In the genomic region with DNA sequence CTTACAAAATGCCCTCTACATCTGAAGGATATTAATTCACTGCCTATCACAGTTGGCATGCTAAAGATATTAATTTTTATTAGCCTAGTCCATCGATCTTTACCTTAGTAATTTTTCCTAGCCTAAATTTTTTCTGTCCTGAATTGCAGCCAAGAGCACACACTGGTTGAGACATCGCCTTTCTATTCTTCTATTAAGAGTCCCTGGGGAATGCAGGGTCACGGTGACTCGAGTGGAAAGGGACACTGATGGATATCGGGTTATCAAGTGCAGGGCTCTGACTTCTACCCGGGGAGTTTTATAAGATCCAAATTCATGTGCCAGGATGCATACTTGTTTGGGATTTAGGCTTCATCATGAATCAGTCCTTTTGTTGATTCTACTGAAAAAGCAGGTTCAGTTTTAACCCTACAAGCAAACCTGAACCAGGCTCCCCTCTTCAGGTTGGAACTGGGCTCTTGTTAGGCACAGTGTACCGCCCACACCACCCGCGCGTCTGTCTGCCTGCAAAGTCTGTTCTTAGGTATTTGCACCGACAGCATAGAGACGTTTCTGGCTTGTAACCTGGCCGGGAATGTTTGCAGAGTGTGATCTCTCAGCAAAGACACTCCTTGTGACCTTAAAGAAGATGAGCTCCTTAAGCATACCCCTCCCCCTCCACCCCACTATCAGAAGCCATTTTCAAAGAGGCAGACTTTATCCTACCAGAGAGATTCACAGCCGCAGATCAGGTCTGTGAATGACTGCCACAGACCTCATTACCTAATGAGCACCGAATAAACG, we compare ENCODE assay signal across 10 mouse cellular contexts.
DNase-seq lines count a peak whose midpoint lies in the region; ATAC-seq and TF ChIP-seq lines count a peak whose summit lies in the region.
"Had no signal": no experiment of that assay in that cellular context is flagged by ENCODE, and none has a peak within 500 bp of the region (broad histone marks: within the 10 kb centered on the region; RNA-seq: fewer than 3 reads in every experiment).

No protein-coding gene starts in this region.

- TF ChIP-seq POLR2A in heart, adult 2 months (IDR thresholded peaks at IDR 0.05; ENCODE audit: insufficient read depth, low read depth, low read length), result no peak

- H3K4me2 ChIP-seq in forebrain, postnatal 0 days (ENCODE audit: low read depth), result no peak overlapping the region
- no peak overlapping the region for H3K4me2 ChIP-seq in heart, embryonic 12.5 days
- H3K4me2 ChIP-seq: embryonic facial prominence, embryonic 12.5 days had no signal

- no peak overlapping the region for H3K9ac ChIP-seq in forebrain, postnatal 0 days
- no peak overlapping the region for H3K9ac ChIP-seq in heart, adult 2 months (ENCODE audit: low read depth, low read length)
- no peak overlapping the region for H3K9ac ChIP-seq in heart, embryonic 12.5 days
- H3K9ac ChIP-seq: embryonic facial prominence, embryonic 12.5 days had no signal

- no peak for TF ChIP-seq EP300 in heart, adult 2 months (IDR thresholded peaks at IDR 0.05; ENCODE audit: insufficient read depth, low read depth, low read length)

- peak overlapping the region; percentile 79 for H3K27ac ChIP-seq in forebrain, embryonic 10.5 days
- no peak overlapping the region for H3K27ac ChIP-seq in forebrain, postnatal 0 days (ENCODE audit: low read depth, low read length)
- H3K27ac ChIP-seq in heart, adult 2 months, result no peak overlapping the region
- no peak overlapping the region for H3K27ac ChIP-seq in heart, embryonic 12.5 days (ENCODE audit: poor library complexity, severe bottlenecking)
- H3K27ac ChIP-seq: embryonic facial prominence, embryonic 12.5 days had no signal

- ATAC-seq in forebrain, postnatal 0 days, result no peak
- no peak for ATAC-seq in heart, embryonic 12.5 days (ENCODE audit: insufficient number of reproducible peaks, low FRiP score)

- peaks cover 60% of the 10 kb centered on the region for H3K27me3 ChIP-seq in forebrain, embryonic 10.5 days (ENCODE audit: poor library complexity, severe bottlenecking)
- H3K27me3 ChIP-seq in forebrain, postnatal 0 days (ENCODE audit: insufficient read depth, low read length), result no peaks in the 10 kb centered on the region
- H3K27me3 ChIP-seq in heart, adult 2 months (ENCODE audit: control insufficient read depth, insufficient read depth, low read length), result no peaks in the 10 kb centered on the region
- no peaks in the 10 kb centered on the region for H3K27me3 ChIP-seq in heart, embryonic 12.5 days (replicated peaks)
- H3K27me3 ChIP-seq: embryonic facial prominence, embryonic 12.5 days had no signal

- no peaks in the 10 kb centered on the region for H3K36me3 ChIP-seq in forebrain, embryonic 10.5 days (replicated peaks)
- 0 out of 2 replicates have a peak, but pooled peaks cover 7% of the 10 kb centered on the region for H3K36me3 ChIP-seq in forebrain, postnatal 0 days (ENCODE audit: insufficient read depth)
- no peaks in the 10 kb centered on the region for H3K36me3 ChIP-seq in heart, adult 2 months (ENCODE audit: control insufficient read depth, insufficient read depth, low read length)
- H3K36me3 ChIP-seq in heart, embryonic 12.5 days, result 0 out of 2 replicates have a peak, but pooled peaks cover 4% of the 10 kb centered on the region
- H3K36me3 ChIP-seq: embryonic facial prominence, embryonic 12.5 days had no signal

- peak overlapping the region; percentile 23 for H3K4me3 ChIP-seq in forebrain, embryonic 10.5 days
- H3K4me3 ChIP-seq in forebrain, postnatal 0 days (ENCODE audit: low read depth, low read length), result no peak overlapping the region
- H3K4me3 ChIP-seq in heart, adult 2 months, result no peak overlapping the region
- H3K4me3 ChIP-seq in heart, embryonic 12.5 days, result no peak overlapping the region
- H3K4me3 ChIP-seq: embryonic facial prominence, embryonic 12.5 days had no signal

- DNase-seq in forebrain, embryonic 10.5 days (ENCODE audit: extremely low spot score, low spot score), result peak; percentile 30
- DNase-seq in forebrain, postnatal 0 days, result no peak
- DNase-seq in right cerebral cortex, adult 18-20 months, result peak; percentile 67
- no peak for DNase-seq in right cerebral cortex, postnatal 4 days
- peak; percentile 32 for DNase-seq in mesoderm, embryonic 11.5 days (ENCODE audit: low read depth, low spot score)
- peak; percentile 11 for DNase-seq in retina, postnatal 7 days (ENCODE audit: low read depth, low spot score)
- DNase-seq in heart, adult 2 months, result no peak
- DNase-seq: cerebellum, adult 9-10 months had no signal

- H3K79me2 ChIP-seq in heart, adult 2 months (replicated peaks; ENCODE audit: control insufficient read depth, insufficient read depth, low read length), result no peaks in the 10 kb centered on the region

- TF ChIP-seq CTCF in forebrain, postnatal 0 days (IDR thresholded peaks at IDR 0.05; ENCODE audit: low read depth), result no peak
- no peak for TF ChIP-seq CTCF in heart, adult 2 months (IDR thresholded peaks at IDR 0.05)

- intact Hi-C loops in heart, adult 2 months (cut with DNase I), result no loop called here

- WGBS in forebrain, embryonic 10.5 days, result 26% methylated on average over 16 of the region's 16 CpGs
- WGBS in forebrain, postnatal 0 days, result 18% methylated on average over 16 of the region's 16 CpGs
- WGBS in heart, adult 2 months, result 56% methylated on average over 16 of the region's 16 CpGs
- 39% methylated on average over 16 of the region's 16 CpGs for WGBS in heart, embryonic 12.5 days

- peaks cover 36% of the 10 kb centered on the region for H3K4me1 ChIP-seq in forebrain, embryonic 10.5 days
- peaks cover 11% of the 10 kb centered on the region for H3K4me1 ChIP-seq in forebrain, postnatal 0 days (ENCODE audit: insufficient read depth)
- H3K4me1 ChIP-seq in heart, adult 2 months (ENCODE audit: control insufficient read depth, insufficient read depth, low read length), result no peaks in the 10 kb centered on the region
- peaks cover 23% of the 10 kb centered on the region for H3K4me1 ChIP-seq in heart, embryonic 12.5 days (replicated peaks)

- 0 out of 2 replicates have a peak, but pooled peaks cover 3% of the 10 kb centered on the region for H3K9me3 ChIP-seq in forebrain, embryonic 10.5 days
- H3K9me3 ChIP-seq in forebrain, postnatal 0 days (ENCODE audit: low read length), result no peaks in the 10 kb centered on the region
- no peaks in the 10 kb centered on the region for H3K9me3 ChIP-seq in heart, embryonic 12.5 days (replicated peaks)
- H3K9me3 ChIP-seq: embryonic facial prominence, embryonic 12.5 days had no signal

Comparison
In these comparisons a context has a peak if more than half of its experiments do, and no peak if none do; other contexts are left out.
1. DNase-seq: peak in forebrain, embryonic 10.5 days (single experiment), right cerebral cortex, adult 18-20 months (single experiment), mesoderm, embryonic 11.5 days (single experiment) and retina, postnatal 7 days (single experiment); none in forebrain, postnatal 0 days (single experiment), right cerebral cortex, postnatal 4 days (single experiment) and heart, adult 2 months (0 of 2).